ENCODE assay signal across 10 mouse cellular contexts in the genomic region with DNA sequence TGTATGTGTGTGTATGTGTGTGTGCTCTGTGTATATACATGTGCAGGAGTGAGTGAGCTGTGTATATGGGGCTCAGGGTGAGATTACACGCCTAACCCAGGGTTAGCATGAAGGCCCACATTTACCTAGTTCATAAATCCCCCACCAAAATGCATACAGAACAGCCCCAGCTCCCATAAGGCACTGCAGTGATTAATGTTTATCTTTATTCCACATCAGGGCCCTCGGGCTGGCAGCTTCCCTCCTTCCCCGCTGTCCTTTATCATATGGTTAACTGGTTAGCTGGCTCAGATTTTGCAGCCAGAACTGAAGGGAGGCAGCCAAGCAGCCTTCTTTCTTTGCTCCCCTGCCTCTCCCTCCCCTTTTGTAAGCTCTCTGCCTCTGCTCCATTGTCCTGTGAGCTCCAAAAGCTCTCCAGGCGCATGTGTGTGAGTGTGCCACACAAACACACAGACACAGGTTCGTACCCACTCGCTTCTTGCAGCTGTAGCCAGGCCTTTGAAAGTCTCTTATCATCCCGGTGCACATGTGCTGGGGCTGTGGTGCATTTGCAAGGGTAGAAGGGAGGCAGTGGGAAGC.
DNase-seq lines count a peak whose midpoint lies in the region; ATAC-seq and TF ChIP-seq lines count a peak whose summit lies in the region.
"Had no signal": no experiment of that assay in that cellular context is flagged by ENCODE, and none has a peak within 500 bp of the region (broad histone marks: within the 10 kb centered on the region; RNA-seq: fewer than 3 reads in every experiment).

No protein-coding gene starts in this region.

- no peaks in the 10 kb centered on the region for H3K9me3 ChIP-seq in lung, embryonic 15.5 days
- H3K9me3 ChIP-seq in forebrain, embryonic 12.5 days = no peaks in the 10 kb centered on the region
- no peaks in the 10 kb centered on the region for H3K9me3 ChIP-seq in liver, embryonic 12.5 days (replicated peaks)
- no peaks in the 10 kb centered on the region for H3K9me3 ChIP-seq in neural tube, embryonic 14.5 days (ENCODE audit: control insufficient read depth, low read length)
- no peaks in the 10 kb centered on the region for H3K9me3 ChIP-seq in limb, embryonic 10.5 days (replicated peaks)

- H3K9ac ChIP-seq in lung, embryonic 15.5 days = no peak overlapping the region
- no peak overlapping the region for H3K9ac ChIP-seq in forebrain, embryonic 12.5 days
- H3K9ac ChIP-seq in liver, embryonic 12.5 days = no peak overlapping the region
- H3K9ac ChIP-seq in neural tube, embryonic 14.5 days (replicated peaks; ENCODE audit: low read depth, low read length) = no peak overlapping the region

- no peak overlapping the region for H3K4me3 ChIP-seq in lung, embryonic 15.5 days
- no peak overlapping the region for H3K4me3 ChIP-seq in lung, adult 2 months (replicated peaks; ENCODE audit: extremely low read depth, low read depth, low read length)
- H3K4me3 ChIP-seq in forebrain, embryonic 12.5 days (replicated peaks) = no peak overlapping the region
- H3K4me3 ChIP-seq in liver, embryonic 12.5 days = no peak overlapping the region
- no peak overlapping the region for H3K4me3 ChIP-seq in neural tube, embryonic 14.5 days (ENCODE audit: low read depth, low read length)
- H3K4me3 ChIP-seq in limb, embryonic 10.5 days = no peak overlapping the region

- peaks cover 6% of the 10 kb centered on the region for H3K4me1 ChIP-seq in lung, embryonic 15.5 days
- no peaks in the 10 kb centered on the region for H3K4me1 ChIP-seq in lung, adult 2 months (ENCODE audit: control insufficient read depth, insufficient read depth, low read length)
- peaks cover 6% of the 10 kb centered on the region; the same call in 1 of the 2 replicates for H3K4me1 ChIP-seq in forebrain, embryonic 12.5 days
- H3K4me1 ChIP-seq in liver, embryonic 12.5 days = peaks cover 10% of the 10 kb centered on the region
- H3K4me1 ChIP-seq in neural tube, embryonic 14.5 days (ENCODE audit: control insufficient read depth, insufficient read depth, low read length) = no peaks in the 10 kb centered on the region
- H3K4me1 ChIP-seq in limb, embryonic 10.5 days = no peaks in the 10 kb centered on the region

- H3K36me3 ChIP-seq in lung, embryonic 15.5 days = no peaks in the 10 kb centered on the region
- no peaks in the 10 kb centered on the region for H3K36me3 ChIP-seq in forebrain, embryonic 12.5 days (replicated peaks)
- no peaks in the 10 kb centered on the region for H3K36me3 ChIP-seq in liver, embryonic 12.5 days
- H3K36me3 ChIP-seq in neural tube, embryonic 14.5 days (ENCODE audit: control insufficient read depth, insufficient read depth, low read length) = no peaks in the 10 kb centered on the region
- H3K36me3 ChIP-seq in limb, embryonic 10.5 days = no peaks in the 10 kb centered on the region

- 35% methylated on average over 7 of the region's 7 CpGs for WGBS in lung, embryonic 15.5 days
- 49% methylated on average over 7 of the region's 7 CpGs for WGBS in lung, adult 2 months
- 37% methylated on average over 7 of the region's 7 CpGs for WGBS in forebrain, embryonic 12.5 days
- 26% methylated on average over 7 of the region's 7 CpGs for WGBS in liver, embryonic 12.5 days (ENCODE audit: insufficient replicate concordance)
- WGBS in neural tube, embryonic 14.5 days = 27% methylated on average over 7 of the region's 7 CpGs
- WGBS in limb, embryonic 10.5 days = 74% methylated on average over 7 of the region's 7 CpGs

- peak overlapping the region; percentile 2; the same call in 1 of the 2 replicates for H3K27ac ChIP-seq in lung, embryonic 15.5 days
- no peak overlapping the region for H3K27ac ChIP-seq in forebrain, embryonic 12.5 days
- H3K27ac ChIP-seq in liver, embryonic 12.5 days = no peak overlapping the region
- H3K27ac ChIP-seq in neural tube, embryonic 14.5 days (ENCODE audit: low read depth, low read length) = peak overlapping the region; percentile 60; the same call in 1 of the 2 replicates
- H3K27ac ChIP-seq in limb, embryonic 10.5 days = no peak overlapping the region

- no peak for ATAC-seq in lung, embryonic 15.5 days (ENCODE audit: borderline replicate concordance, extremely low read depth, low FRiP score, low TSS enrichment)
- ATAC-seq in forebrain, embryonic 12.5 days (ENCODE audit: low FRiP score) = peak; percentile 30; the same call in 1 of the 2 replicates
- ATAC-seq in liver, embryonic 12.5 days = peak; percentile 65; the same call in 1 of the 2 replicates
- peak; percentile 85 for ATAC-seq in neural tube, embryonic 14.5 days (ENCODE audit: low read depth)

- no peaks in the 10 kb centered on the region for H3K27me3 ChIP-seq in lung, embryonic 15.5 days
- peaks cover 3% of the 10 kb centered on the region; the same call in 1 of the 2 replicates for H3K27me3 ChIP-seq in forebrain, embryonic 12.5 days
- H3K27me3 ChIP-seq in liver, embryonic 12.5 days (replicated peaks) = peaks cover 6% of the 10 kb centered on the region; the same call in 1 of the 2 replicates
- no peaks in the 10 kb centered on the region for H3K27me3 ChIP-seq in neural tube, embryonic 14.5 days (ENCODE audit: control insufficient read depth, insufficient read depth, low read length)
- no peaks in the 10 kb centered on the region for H3K27me3 ChIP-seq in limb, embryonic 10.5 days (ENCODE audit: low read depth, poor library complexity, severe bottlenecking)

- no peak for TF ChIP-seq POLR2A in lung, adult 2 months (IDR thresholded peaks at IDR 0.05; ENCODE audit: borderline replicate concordance, extremely low read depth, low read depth, low read length)

- H3K4me2 ChIP-seq in lung, embryonic 15.5 days = no peak overlapping the region
- H3K4me2 ChIP-seq in forebrain, embryonic 12.5 days = no peak overlapping the region
- no peak overlapping the region for H3K4me2 ChIP-seq in liver, embryonic 12.5 days
- no peak overlapping the region for H3K4me2 ChIP-seq in neural tube, embryonic 14.5 days (ENCODE audit: low read depth, low read length)

- DNase-seq in lung, adult 2 months = no peak
- no peak for DNase-seq in layer of hippocampus, postnatal 25 days (ENCODE audit: extremely low spot score in 1 of 2, low spot score in 1 of 2)
- no peak for DNase-seq in limb, embryonic 10.5 days (ENCODE audit: low spot score)
- no peak for DNase-seq in spleen, postnatal 10 days (ENCODE audit: low spot score in 2 of 2)
- DNase-seq: adrenal gland, postnatal 14 days; gastrocnemius, postnatal 14 days had no signal

- no peak for TF ChIP-seq CTCF in lung, adult 2 months (IDR thresholded peaks at IDR 0.05; ENCODE audit: insufficient read depth, low read length)

Comparison
In these comparisons a context has a peak if more than half of its experiments do, and no peak if none do; other contexts are left out.
1. H3K27ac ChIP-seq: peak in lung, embryonic 15.5 days (single experiment) and neural tube, embryonic 14.5 days (single experiment); none in forebrain, embryonic 12.5 days (single experiment), liver, embryonic 12.5 days (single experiment) and limb, embryonic 10.5 days (single experiment).